Mouse (Mus musculus) heart, embryonic 15.5 days (tissue): Measurements from ENCODE around the gene Prdm8. TPM values are rescaled to one million over a fixed set of nuclear protein-coding genes. Genes with fewer than 3 reads are reported as not detected.

Experiments used
- ATAC-seq: fragments of 200-750 bp; cut with Nextera tagmentation; replicated peaks from 2 replicates; pipeline ENCODE4 v1.8.0; 2017; ENCODE audit warnings: low read depth, moderate TSS enrichment; ENCODE audit not compliant: insufficient number of reproducible peaks, insufficient read depth, low FRiP score
- H3K27ac ChIP-seq: fragments of 300-500 bp; sonication (generic); 2 replicates; pipeline ENCODE4 v1.5.1; 2015; ENCODE audit warnings: mild to moderate bottlenecking, inconsistent platforms
- H3K27me3 ChIP-seq: fragments of 300-500 bp; sonication (generic); 2 replicates; pipeline ENCODE4 v1.6.1; 2015; ENCODE audit warnings: inconsistent platforms
- H3K36me3 ChIP-seq: fragments of 300-500 bp; sonication (generic); 2 replicates; pipeline ENCODE4 v1.6.1; 2015; ENCODE audit warnings: mild to moderate bottlenecking, inconsistent platforms
- H3K4me1 ChIP-seq: fragments of 300-500 bp; sonication (generic); replicated peaks from 2 replicates; pipeline ENCODE4 v1.6.1; 2015; ENCODE audit warnings: inconsistent platforms
- H3K4me2 ChIP-seq: fragments of 300-500 bp; sonication (generic); 2 replicates; pipeline ENCODE4 v1.6.1; 2015; ENCODE audit warnings: inconsistent platforms, mild to moderate bottlenecking, moderate library complexity
- H3K4me3 ChIP-seq: fragments of 300-500 bp; sonication (generic); 2 replicates; pipeline ENCODE4 v1.5.1; 2015; ENCODE audit warnings: mild to moderate bottlenecking, inconsistent platforms
- H3K9ac ChIP-seq: fragments of 300-500 bp; sonication (generic); 2 replicates; pipeline ENCODE4 v1.6.1; 2015; ENCODE audit warnings: mild to moderate bottlenecking, inconsistent platforms
- H3K9me3 ChIP-seq: fragments of 300-500 bp; sonication (generic); replicated peaks from 2 replicates; pipeline ENCODE4 v1.6.1; 2016; ENCODE audit warnings: inconsistent platforms
- whole genome bisulfite sequencing: fragments of 180-500 bp; shearing (Covaris S2); methylation state at CpG from one replicate; pipeline ENCODE4 v1.1.7; 2015; ENCODE audit warnings: mixed read lengths; 5-methylcytosine and 5-hydroxymethylcytosine counted together
- polyA plus RNA-seq: library from polyadenylated mRNA; unstranded; fragments of >200 nt; fragmentation: Nextera tagmentation; extraction: Ambion mirVana; gene quantifications from 2 replicates; pipeline ENCODE4 v1.2.1, GENCODE M21; 2015

Gene Prdm8
- 0.15 TPM in 1 of 2 replicates, not detected in the other for polyA plus RNA-seq

GRCm38 (mm10) chr5:98167180-98167824, at the start of gene Prdm8:
Gene Prdm8, plus strand, starts transcription at chr5:98167198.
- Histone ChIP-seq H3K4me2 (peak within 1 kb of the TSS; percentile 95), H3K27ac (0 out of 2 replicates have a peak within 1 kb of the TSS, but pooled peaks have one; percentile 9), H3K27me3 (peaks cover 62% of the 10 kb centered on the region), H3K4me3 (peak within 1 kb of the TSS; percentile 65), H3K9ac (peak within 1 kb of the TSS; percentile 57), H3K4me1 (peaks cover 35% of the 10 kb centered on the region), H3K36me3 (no peaks in the 10 kb centered on the region), H3K9me3 (no peaks in the 10 kb centered on the region)
- under 1% methylated on average over 49 of the region's 51 CpGs for WGBS
- peak; percentile 90 for ATAC-seq

GRCm38 (mm10) chr5:98127074-98127473, 39.9 kb upstream of the Prdm8 start:
- H3K36me3 ChIP-seq = no peaks in the 10 kb centered on the region
- H3K9me3 ChIP-seq = no peaks in the 10 kb centered on the region
- no peak for ATAC-seq
- no peaks in the 10 kb centered on the region for H3K4me1 ChIP-seq
- no peak overlapping the region for H3K4me3 ChIP-seq
- no peak overlapping the region for H3K27ac ChIP-seq
- 82% methylated on average over 3 of the region's 3 CpGs for WGBS
- H3K9ac ChIP-seq = no peak overlapping the region
- no peak overlapping the region for H3K4me2 ChIP-seq
- H3K27me3 ChIP-seq = no peaks in the 10 kb centered on the region

GRCm38 (mm10) chr5:98138545-98139296, 28.3 kb upstream of the Prdm8 start:
- no peaks in the 10 kb centered on the region for H3K9me3 ChIP-seq
- no peak for ATAC-seq
- no peaks in the 10 kb centered on the region for H3K4me1 ChIP-seq
- no peak overlapping the region for H3K4me2 ChIP-seq
- no peak overlapping the region for H3K27ac ChIP-seq
- no peak overlapping the region for H3K4me3 ChIP-seq
- H3K27me3 ChIP-seq = no peaks in the 10 kb centered on the region
- no peak overlapping the region for H3K9ac ChIP-seq
- H3K36me3 ChIP-seq = no peaks in the 10 kb centered on the region
- WGBS = 83% methylated on average over 14 of the region's 14 CpGs

- Histone ChIP-seq H3K27me3 (no peaks in the 10 kb centered on the region), H3K9ac (no peak overlapping the region), H3K4me2 (no peak overlapping the region), H3K4me1 (no peaks in the 10 kb centered on the region), H3K36me3 (no peaks in the 10 kb centered on the region), H3K27ac (no peak overlapping the region), H3K4me3 (no peak overlapping the region), H3K9me3 (no peaks in the 10 kb centered on the region)
- no peak for ATAC-seq
- WGBS = 85% methylated on average over 3 of the region's 3 CpGs
Measured at GRCm38 (mm10) chr5:98139297-98139660, 27.7 kb upstream of the Prdm8 start.

- H3K9me3 ChIP-seq = no peaks in the 10 kb centered on the region
- no peak overlapping the region for H3K27ac ChIP-seq
- H3K4me2 ChIP-seq = no peak overlapping the region
- H3K27me3 ChIP-seq = no peaks in the 10 kb centered on the region
- no peak overlapping the region for H3K4me3 ChIP-seq
- no peak overlapping the region for H3K9ac ChIP-seq
- H3K4me1 ChIP-seq = no peaks in the 10 kb centered on the region
- no peaks in the 10 kb centered on the region for H3K36me3 ChIP-seq
- no peak for ATAC-seq
- 58% methylated on average over 3 of the region's 3 CpGs for WGBS
Measured at GRCm38 (mm10) chr5:98146895-98147294, 20.1 kb upstream of the Prdm8 start.

- no peak overlapping the region for H3K9ac ChIP-seq
- peak overlapping the region; percentile 65 for H3K4me3 ChIP-seq
- peak overlapping the region; percentile 95 for H3K4me2 ChIP-seq
- peaks cover 32% of the 10 kb centered on the region for H3K4me1 ChIP-seq
- no peak for ATAC-seq
- H3K36me3 ChIP-seq = no peaks in the 10 kb centered on the region
- H3K9me3 ChIP-seq = no peaks in the 10 kb centered on the region
- H3K27me3 ChIP-seq = peaks cover 50% of the 10 kb centered on the region
- WGBS = 8% methylated on average over 15 of the region's 15 CpGs
- H3K27ac ChIP-seq = no peak overlapping the region
Measured at GRCm38 (mm10) chr5:98166116-98166515, 882 bp upstream of the Prdm8 start.

DNA sequence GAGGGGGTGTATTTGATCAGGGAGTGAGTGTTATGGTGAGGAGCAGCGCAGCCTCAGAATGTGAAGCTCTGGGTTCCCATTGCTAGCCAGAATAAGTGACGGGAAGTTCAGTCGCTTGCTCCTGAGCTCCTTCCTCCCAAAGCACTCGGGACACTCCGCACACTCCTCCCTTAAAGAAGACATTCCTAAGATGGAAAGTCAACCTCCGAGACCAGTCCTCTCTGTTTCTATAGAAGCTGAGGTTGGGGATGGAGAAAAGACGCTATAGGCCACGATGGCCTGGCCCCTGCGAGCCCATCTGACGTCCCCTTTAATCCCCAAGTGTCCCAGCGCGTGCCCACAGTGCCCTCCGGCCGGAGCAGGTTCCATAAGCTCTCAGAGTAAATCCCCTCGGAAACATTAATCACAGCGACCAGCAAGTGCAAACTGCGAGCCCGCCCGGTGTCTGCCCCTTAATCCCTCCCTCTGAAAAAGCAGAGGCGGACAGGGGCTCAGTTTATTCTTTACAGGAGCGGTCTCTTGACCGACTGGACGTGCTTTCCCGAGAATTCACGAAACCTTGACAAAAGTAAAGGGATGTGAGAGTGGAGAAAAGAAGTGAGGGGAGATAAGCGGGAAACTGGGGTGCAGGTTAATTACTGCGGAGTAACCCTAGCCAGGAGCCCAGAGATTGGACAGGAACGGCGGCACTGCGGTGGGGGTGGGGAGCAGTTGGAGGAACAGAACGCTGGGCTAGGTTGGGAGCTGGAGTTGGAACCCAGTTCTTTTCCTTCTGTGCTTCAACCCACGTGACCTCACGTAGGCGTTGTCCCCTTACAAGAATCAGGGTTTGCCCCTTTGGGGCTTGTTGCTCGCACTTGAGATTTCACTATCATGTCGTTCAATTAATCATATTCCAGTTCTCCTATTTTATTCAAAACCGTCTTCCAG, 1.6 kb downstream of the Prdm8 start:
- no peaks in the 10 kb centered on the region for H3K36me3 ChIP-seq
- no peak overlapping the region for H3K27ac ChIP-seq
- peak overlapping the region; percentile 95 for H3K4me2 ChIP-seq
- no peak overlapping the region for H3K9ac ChIP-seq
- no peak for ATAC-seq
- under 1% methylated on average over 37 of the region's 37 CpGs for WGBS
- H3K4me3 ChIP-seq = peak overlapping the region; percentile 65
- peaks cover 76% of the 10 kb centered on the region for H3K27me3 ChIP-seq
- H3K4me1 ChIP-seq = peaks cover 41% of the 10 kb centered on the region
- no peaks in the 10 kb centered on the region for H3K9me3 ChIP-seq

DNA sequence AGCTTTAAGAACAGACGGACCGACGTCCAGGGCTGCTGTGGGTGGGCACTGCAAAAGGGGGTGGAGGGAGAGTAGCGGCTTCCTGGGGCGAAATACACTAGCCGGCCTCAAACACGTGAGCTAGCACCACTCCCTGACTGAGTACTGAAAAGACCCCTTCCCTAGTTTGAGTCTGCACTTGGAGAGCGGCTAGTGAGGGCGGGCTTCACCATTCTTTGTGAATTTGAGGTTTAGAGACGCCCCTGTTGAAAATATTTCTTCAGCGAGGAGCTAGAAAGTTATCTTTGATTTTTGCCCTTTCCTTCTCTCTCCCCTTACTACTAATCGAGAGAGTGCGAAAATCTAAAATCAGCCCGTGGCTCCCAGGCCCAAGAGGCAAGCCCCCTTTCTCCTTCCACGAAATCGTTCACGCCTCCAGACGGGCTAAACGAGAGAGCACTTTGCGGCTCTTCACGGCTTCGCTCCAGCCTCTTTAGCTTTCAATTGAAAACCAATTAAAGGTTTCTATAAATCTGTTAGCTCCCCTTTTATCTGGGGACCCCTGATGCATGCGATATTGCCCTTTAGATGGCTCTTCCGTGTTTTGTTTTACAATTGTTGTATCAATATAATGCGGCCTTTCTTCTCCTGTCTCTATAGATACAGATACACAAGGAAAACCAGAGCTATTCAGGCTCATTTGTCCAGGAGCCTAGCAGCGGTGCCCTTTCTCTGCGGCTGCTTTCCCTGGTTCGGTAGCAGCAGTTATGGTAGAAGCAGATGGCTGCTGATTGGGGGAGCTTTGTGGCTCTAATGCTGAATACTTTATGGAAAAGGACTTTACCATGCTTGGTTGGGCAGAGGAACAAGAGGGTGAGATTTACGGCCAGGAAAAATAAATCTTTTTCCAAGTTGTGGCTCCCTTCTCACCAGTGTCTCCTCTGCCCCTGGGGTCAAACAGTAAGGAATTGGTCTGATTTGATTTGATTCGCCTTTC, 2.7 kb downstream of the Prdm8 start:
- no peak overlapping the region for H3K27ac ChIP-seq
- H3K4me3 ChIP-seq = peak overlapping the region; percentile 65
- H3K4me1 ChIP-seq = peaks cover 41% of the 10 kb centered on the region
- no peak overlapping the region for H3K9ac ChIP-seq
- H3K9me3 ChIP-seq = no peaks in the 10 kb centered on the region
- peak overlapping the region; percentile 95 for H3K4me2 ChIP-seq
- H3K27me3 ChIP-seq = peaks cover 84% of the 10 kb centered on the region
- 5% methylated on average over 30 of the region's 30 CpGs for WGBS
- no peaks in the 10 kb centered on the region for H3K36me3 ChIP-seq
- ATAC-seq = no peak

DNA sequence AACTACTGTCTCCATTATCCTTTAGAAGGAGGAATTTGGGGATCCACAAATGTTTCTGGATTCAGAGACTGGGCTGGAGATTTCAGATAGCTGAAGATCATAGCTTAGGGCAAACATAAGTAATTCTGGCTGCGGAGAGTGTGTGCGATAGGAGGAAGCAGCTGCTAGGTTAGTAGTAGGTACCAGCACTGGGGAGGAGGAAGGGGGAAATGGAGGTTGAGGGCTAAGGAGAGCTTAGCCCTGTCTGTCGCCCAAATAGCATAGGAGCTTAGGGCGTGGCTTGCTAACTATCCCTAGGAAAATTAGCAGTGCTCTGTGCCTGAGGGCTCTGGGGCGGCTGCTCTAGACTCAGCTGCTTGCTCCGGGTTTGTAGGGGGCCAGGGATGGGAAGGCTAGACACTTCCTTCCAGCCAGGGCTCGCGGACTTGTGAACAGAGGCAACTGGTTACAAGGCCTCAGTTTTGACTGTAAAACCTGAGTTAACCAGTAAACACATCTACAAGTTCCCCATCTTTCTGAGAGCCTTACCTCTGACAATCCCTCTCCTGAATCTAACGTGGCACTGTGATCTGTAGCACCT, 4.7 kb downstream of the Prdm8 start:
- H3K9me3 ChIP-seq = no peaks in the 10 kb centered on the region
- WGBS = 26% methylated on average over 9 of the region's 9 CpGs
- H3K9ac ChIP-seq = no peak overlapping the region
- H3K4me3 ChIP-seq = no peak overlapping the region
- peaks cover 36% of the 10 kb centered on the region for H3K4me1 ChIP-seq
- no peak for ATAC-seq
- H3K36me3 ChIP-seq = no peaks in the 10 kb centered on the region
- H3K27ac ChIP-seq = no peak overlapping the region
- H3K27me3 ChIP-seq = peaks cover 85% of the 10 kb centered on the region
- no peak overlapping the region for H3K4me2 ChIP-seq

- H3K9ac ChIP-seq = no peak overlapping the region
- WGBS = 8% methylated on average over 15 of the region's 15 CpGs
- no peak overlapping the region for H3K27ac ChIP-seq
- H3K4me1 ChIP-seq = peaks cover 29% of the 10 kb centered on the region
- H3K9me3 ChIP-seq = no peaks in the 10 kb centered on the region
- H3K4me2 ChIP-seq = peak overlapping the region; percentile 32
- peak overlapping the region; percentile 17; the same call in 1 of the 2 replicates for H3K4me3 ChIP-seq
- ATAC-seq = no peak
- peaks cover 85% of the 10 kb centered on the region for H3K27me3 ChIP-seq
- no peaks in the 10 kb centered on the region for H3K36me3 ChIP-seq
Measured at GRCm38 (mm10) chr5:98172502-98173181, 5.6 kb downstream of the Prdm8 start.
